Mouse (Mus musculus): ENCODE results near the gene Klhl7. TPM values are rescaled to one million over a fixed set of nuclear protein-coding genes. Genes with fewer than 3 reads are reported as not detected.
"Not testable (repeated sequence)": the region's sequence is repeated elsewhere in the genome, so short reads cannot be mapped to it uniquely, and the experiment has no call there.

Klhl7 gene
- polyA plus RNA-seq, 1 experiment from 2014 or later = 205 TPM

DNA sequence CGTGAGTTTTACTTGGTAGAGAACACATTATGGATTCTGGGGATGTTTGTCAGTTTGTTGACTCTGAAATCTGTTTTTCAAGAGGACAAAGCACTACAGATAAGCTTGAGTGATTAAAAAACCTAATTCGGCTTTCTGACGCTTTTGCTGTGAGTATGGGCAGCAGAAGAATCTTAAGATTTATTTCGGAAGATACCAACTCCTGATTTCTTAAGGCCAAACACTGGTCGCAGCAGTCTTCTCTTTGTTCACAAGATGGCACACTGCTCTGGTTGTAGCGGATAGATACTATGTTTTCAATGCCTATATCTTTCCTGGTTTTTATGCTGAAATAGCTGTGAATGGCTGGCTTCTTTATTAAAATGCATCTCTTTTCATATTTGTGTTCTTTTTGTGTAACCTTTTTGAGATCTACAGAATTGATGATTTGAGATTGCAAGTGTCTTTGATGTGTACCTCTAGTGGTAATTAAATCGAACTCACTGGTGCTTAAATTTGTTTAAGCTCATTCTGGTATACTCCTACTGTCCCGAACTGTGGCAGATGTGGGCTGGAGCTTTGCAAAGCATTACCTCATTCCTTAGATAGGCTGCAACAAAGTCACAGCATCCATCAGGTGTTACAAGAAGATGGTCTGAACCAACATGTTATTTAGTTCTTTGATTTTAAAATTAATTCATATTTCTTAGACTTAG is 1.2 kb downstream of the Klhl7 start:
- WGBS = 1% methylated on average over 8 of the region's 8 CpGs
- 0 out of 2 replicates have a peak, but pooled peaks have one; percentile 36 for ATAC-seq (replicated peaks)
- Histone ChIP-seq H3K9me3 (no peaks in the 10 kb centered on the region), H3K27ac (replicated peaks) (peak overlapping the region; percentile 97), H3K9ac (replicated peaks) (peak overlapping the region; percentile 86), H3K4me1 (peaks cover 38% of the 10 kb centered on the region), H3K4me3 (peak overlapping the region; percentile 77), H3K36me3 (no peaks in the 10 kb centered on the region), H3K4me2 (replicated peaks) (peak overlapping the region; percentile 45), H3K27me3 (no peaks in the 10 kb centered on the region)

GRCm38 (mm10) chr5:24103235-24103634 is 2.8 kb downstream of the Klhl7 start:
- 27% methylated on average over 2 of the region's 2 CpGs for WGBS
- peak overlapping the region; percentile 45 for H3K4me2 ChIP-seq (replicated peaks)
- not testable (repeated sequence) for H3K9me3 ChIP-seq; ATAC-seq (replicated peaks); H3K27ac ChIP-seq (replicated peaks); H3K4me3 ChIP-seq; H3K27me3 ChIP-seq; H3K9ac ChIP-seq (replicated peaks); H3K36me3 ChIP-seq
- peaks cover 40% of the 10 kb centered on the region for H3K4me1 ChIP-seq

GRCm38 (mm10) chr5:24103841-24104240 is 3.4 kb downstream of the Klhl7 start:
- Histone ChIP-seq H3K27ac (replicated peaks) (no peak overlapping the region), H3K4me3 (no peak overlapping the region), H3K36me3 (no peaks in the 10 kb centered on the region), H3K9ac (replicated peaks) (no peak overlapping the region), H3K4me2 (replicated peaks) (no peak overlapping the region; the same call in 1 of the 2 replicates), H3K27me3 (no peaks in the 10 kb centered on the region), H3K9me3 (no peaks in the 10 kb centered on the region), H3K4me1 (peaks cover 40% of the 10 kb centered on the region)
- ATAC-seq (replicated peaks) = no peak
- WGBS = 35% methylated on average over 2 of the region's 2 CpGs

- Histone ChIP-seq H3K27ac (replicated peaks) (no peak overlapping the region), H3K27me3 (no peaks in the 10 kb centered on the region), H3K4me3 (no peak overlapping the region), H3K4me1 (peaks cover 35% of the 10 kb centered on the region), H3K9ac (replicated peaks) (no peak overlapping the region), H3K36me3 (peaks cover 4% of the 10 kb centered on the region; the same call in 1 of the 2 replicates), H3K9me3 (no peaks in the 10 kb centered on the region), H3K4me2 (replicated peaks) (no peak overlapping the region)
- WGBS = 90% methylated on average over 7 of the region's 7 CpGs
- ATAC-seq (replicated peaks) = no peak
Measured at GRCm38 (mm10) chr5:24107071-24107739, 6.8 kb downstream of the Klhl7 start.

GRCm38 (mm10) chr5:24107740-24108098 is 7.3 kb downstream of the Klhl7 start:
- Histone ChIP-seq H3K4me3 (no peak overlapping the region), H3K27ac (replicated peaks) (no peak overlapping the region), H3K9ac (replicated peaks) (no peak overlapping the region), H3K4me1 (peaks cover 33% of the 10 kb centered on the region), H3K4me2 (replicated peaks) (no peak overlapping the region), H3K36me3 (peaks cover 4% of the 10 kb centered on the region; the same call in 1 of the 2 replicates), H3K27me3 (no peaks in the 10 kb centered on the region), H3K9me3 (no peaks in the 10 kb centered on the region)
- WGBS = 91% methylated on average over 3 of the region's 3 CpGs
- ATAC-seq (replicated peaks) = no peak

GRCm38 (mm10) chr5:24110068-24110467 is 9.7 kb downstream of the Klhl7 start:
- Histone ChIP-seq H3K9me3 (no peaks in the 10 kb centered on the region), H3K9ac (replicated peaks) (no peak overlapping the region), H3K4me2 (replicated peaks) (no peak overlapping the region), H3K4me1 (peaks cover 21% of the 10 kb centered on the region), H3K4me3 (no peak overlapping the region), H3K27me3 (no peaks in the 10 kb centered on the region), H3K27ac (replicated peaks) (no peak overlapping the region), H3K36me3 (peaks cover 4% of the 10 kb centered on the region; the same call in 1 of the 2 replicates)
- ATAC-seq (replicated peaks) = no peak
- 91% methylated on average over 5 of the region's 5 CpGs for WGBS

- no peak overlapping the region for H3K9ac ChIP-seq (replicated peaks)
- WGBS = 78% methylated on average over 12 of the region's 12 CpGs
- no peaks in the 10 kb centered on the region for H3K27me3 ChIP-seq
- peaks cover 4% of the 10 kb centered on the region; the same call in 1 of the 2 replicates for H3K36me3 ChIP-seq
- no peaks in the 10 kb centered on the region for H3K9me3 ChIP-seq
- H3K4me3 ChIP-seq = no peak overlapping the region
- ATAC-seq (replicated peaks) = no peak
- no peak overlapping the region for H3K27ac ChIP-seq (replicated peaks)
- H3K4me1 ChIP-seq = peaks cover 14% of the 10 kb centered on the region
- no peak overlapping the region for H3K4me2 ChIP-seq (replicated peaks)
Measured at GRCm38 (mm10) chr5:24112116-24112903, 11.9 kb downstream of the Klhl7 start.

GRCm38 (mm10) chr5:24122221-24122620 is 21.8 kb downstream of the Klhl7 start:
- Histone ChIP-seq H3K27ac (replicated peaks) (peak overlapping the region; percentile 59; the same call in 1 of the 2 replicates), H3K4me3 (no peak overlapping the region), H3K9ac (replicated peaks) (no peak overlapping the region), H3K36me3 (peaks cover 13% of the 10 kb centered on the region; the same call in 1 of the 2 replicates), H3K4me2 (replicated peaks) (no peak overlapping the region), H3K9me3 (no peaks in the 10 kb centered on the region), H3K27me3 (no peaks in the 10 kb centered on the region), H3K4me1 (peaks cover 33% of the 10 kb centered on the region)
- ATAC-seq (replicated peaks) = peak; percentile 71; the same call in 1 of the 2 replicates
- 77% methylated on average over 2 of the region's 2 CpGs for WGBS

DNA sequence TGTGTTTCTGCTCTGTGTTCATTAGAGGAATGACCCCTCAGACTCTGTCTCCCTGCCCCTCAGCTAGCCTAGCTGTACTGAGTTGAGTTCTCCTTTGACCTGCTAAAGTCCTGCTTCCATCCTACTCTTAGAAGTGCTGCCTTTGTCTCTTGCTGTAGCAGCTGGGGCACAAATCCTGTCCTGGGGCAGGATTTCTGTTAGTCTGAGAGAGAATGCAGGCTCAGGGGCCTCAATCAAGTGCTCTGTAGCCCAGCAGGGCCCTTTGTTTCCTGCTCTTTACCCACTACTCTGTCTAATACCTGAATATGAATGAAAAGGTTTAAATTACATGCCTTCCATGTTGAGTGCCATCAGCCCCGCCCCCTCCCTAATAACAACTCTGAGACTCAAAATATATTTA is 23.8 kb downstream of the Klhl7 start:
- no peak overlapping the region for H3K4me3 ChIP-seq
- H3K9ac ChIP-seq (replicated peaks) = no peak overlapping the region
- peak; percentile 57 for ATAC-seq (replicated peaks)
- no peaks in the 10 kb centered on the region for H3K27me3 ChIP-seq
- H3K4me2 ChIP-seq (replicated peaks) = no peak overlapping the region
- no peaks in the 10 kb centered on the region for H3K9me3 ChIP-seq
- peaks cover 33% of the 10 kb centered on the region for H3K4me1 ChIP-seq
- H3K27ac ChIP-seq (replicated peaks) = peak overlapping the region; percentile 63
- H3K36me3 ChIP-seq = peaks cover 12% of the 10 kb centered on the region; the same call in 1 of the 2 replicates
- 11% methylated on average over 1 of the region's 1 CpGs for WGBS

- Histone ChIP-seq H3K9ac (replicated peaks) (no peak overlapping the region), H3K36me3 (peaks cover 8% of the 10 kb centered on the region; the same call in 1 of the 2 replicates), H3K4me3 (no peak overlapping the region), H3K4me1 (peaks cover 33% of the 10 kb centered on the region), H3K9me3 (no peaks in the 10 kb centered on the region), H3K27me3 (no peaks in the 10 kb centered on the region), H3K27ac (replicated peaks) (peak overlapping the region; percentile 63), H3K4me2 (replicated peaks) (no peak overlapping the region)
- WGBS = 23% methylated on average over 3 of the region's 3 CpGs
- 0 out of 2 replicates have a peak, but pooled peaks have one; percentile 29 for ATAC-seq (replicated peaks)
Measured at GRCm38 (mm10) chr5:24124579-24125276, 24.3 kb downstream of the Klhl7 start.

GRCm38 (mm10) chr5:24125910-24126636 is 25.7 kb downstream of the Klhl7 start:
- 23% methylated on average over 1 of the region's 1 CpGs for WGBS
- H3K9ac ChIP-seq (replicated peaks) = no peak overlapping the region
- H3K27ac ChIP-seq (replicated peaks) = no peak overlapping the region
- no peak for ATAC-seq (replicated peaks)
- no peaks in the 10 kb centered on the region for H3K9me3 ChIP-seq
- H3K4me1 ChIP-seq = peaks cover 33% of the 10 kb centered on the region
- H3K4me3 ChIP-seq = no peak overlapping the region
- H3K27me3 ChIP-seq = no peaks in the 10 kb centered on the region
- peaks cover 12% of the 10 kb centered on the region; the same call in 1 of the 2 replicates for H3K36me3 ChIP-seq
- H3K4me2 ChIP-seq (replicated peaks) = no peak overlapping the region
